Mouse (Mus musculus): ENCODE measurements at regions not wholly inside any gene's neighbourhood (a gene's known extent, or its start where the extent isn't known, plus 50 kb on each side); places are given as distances from the start of the nearest gene placed in this dataset.

GRCm38 (mm10) chr14:116869437-116869836, 55.7 kb upstream of the Gpc6 start:
- no peak for TF ChIP-seq CTCF (IDR thresholded peaks at IDR 0.05; ENCODE audit: control insufficient read depth, insufficient read depth, insufficient read length)
- TF ChIP-seq FOSL1 (IDR thresholded peaks at IDR 0.05; ENCODE audit: insufficient read depth, low read length, poor library complexity, severe bottlenecking): no peak

All from C2C12 (cell line).